Mouse (Mus musculus) liver, adult 2 months (tissue): ENCODE data around the gene Tmigd1. TPM values are rescaled to one million over a fixed set of nuclear protein-coding genes. Genes with fewer than 3 reads are reported as not detected.
A peak's percentile ranks its signal among the peaks of the same experiment; 100 is the strongest.

Experiments
- DNase-seq: peaks from one replicate; pipeline ENCODE4 v3.0.0-alpha.2; 2011; ENCODE audit warnings: low read depth, low spot score; ENCODE audit errors: extremely low read depth
- H3K27ac ChIP-seq: fragments of 200-500 bp; replicated peaks from 2 replicates; pipeline ENCODE4 v1.5.1; 2012; ENCODE audit warnings: low read depth, mild to moderate bottlenecking, control low read depth, inconsistent platforms, low read length; ENCODE audit not compliant: insufficient read depth
- H3K27me3 ChIP-seq: fragments of 200-500 bp; 2 replicates; pipeline ENCODE4 v1.6.1; 2012; ENCODE audit warnings: mild to moderate bottlenecking, moderate library complexity, low read length, inconsistent platforms; ENCODE audit not compliant: control insufficient read depth, insufficient read depth
- H3K36me3 ChIP-seq: fragments of 200-500 bp; 2 replicates; pipeline ENCODE4 v1.6.1; 2012; ENCODE audit warnings: low read length, inconsistent platforms; ENCODE audit not compliant: control insufficient read depth, insufficient read depth
- H3K4me1 ChIP-seq: fragments of 200-500 bp; 2 replicates; pipeline ENCODE4 v1.6.1; 2011; ENCODE audit warnings: low read length; ENCODE audit not compliant: control insufficient read depth, insufficient read depth
- H3K4me3 ChIP-seq: fragments of 200-500 bp; 2 replicates; pipeline ENCODE4 v1.5.1; 2011; ENCODE audit warnings: low read depth, mild to moderate bottlenecking, control low read depth, low read length, moderate library complexity; ENCODE audit not compliant: insufficient read depth
- H3K79me2 ChIP-seq: fragments of 200-500 bp; 2 replicates; pipeline ENCODE4 v1.6.1; 2012; ENCODE audit warnings: inconsistent platforms, mild to moderate bottlenecking, low read length, moderate library complexity; ENCODE audit not compliant: control insufficient read depth, insufficient read depth
- H3K9ac ChIP-seq: fragments of 200-500 bp; 2 replicates; pipeline ENCODE4 v1.6.1; 2012; ENCODE audit warnings: low read depth, mild to moderate bottlenecking, control low read depth, inconsistent platforms, low read length
- CTCF ChIP-seq: fragments of 200-500 bp; IDR thresholded peaks from 2 replicates; pipeline ENCODE4 v1.5.1; 2011; ENCODE audit warnings: low read depth, low read length, control low read depth
- POLR2A ChIP-seq: fragments of 200-500 bp; IDR thresholded peaks from 2 replicates; pipeline ENCODE4 v1.6.1; 2011; ENCODE audit warnings: low read length, control low read depth; ENCODE audit not compliant: insufficient read depth; ENCODE audit errors: extremely low read depth
- WGBS: fragments of 180-500 bp; shearing (Covaris S2); methylation state at CpG from one replicate; pipeline ENCODE4 v1.1.7; 2018; 5-methylcytosine and 5-hydroxymethylcytosine counted together
- polyA plus RNA-seq: library from polyadenylated mRNA; depleted of rRNA; stranded (reverse); fragments of >200 nt; gene quantifications from 2 replicates; pipeline ENCODE4 v1.2.3, GENCODE M21; 2012
- total RNA-seq: library from RNA; depleted of rRNA; stranded (reverse); fragments of >200 nt; gene quantifications from 2 replicates; pipeline ENCODE4 v1.2.3, GENCODE M21; 2014

The Tmigd1 gene
- total and polyA plus RNA-seq, 2 experiments: not detected

DNA sequence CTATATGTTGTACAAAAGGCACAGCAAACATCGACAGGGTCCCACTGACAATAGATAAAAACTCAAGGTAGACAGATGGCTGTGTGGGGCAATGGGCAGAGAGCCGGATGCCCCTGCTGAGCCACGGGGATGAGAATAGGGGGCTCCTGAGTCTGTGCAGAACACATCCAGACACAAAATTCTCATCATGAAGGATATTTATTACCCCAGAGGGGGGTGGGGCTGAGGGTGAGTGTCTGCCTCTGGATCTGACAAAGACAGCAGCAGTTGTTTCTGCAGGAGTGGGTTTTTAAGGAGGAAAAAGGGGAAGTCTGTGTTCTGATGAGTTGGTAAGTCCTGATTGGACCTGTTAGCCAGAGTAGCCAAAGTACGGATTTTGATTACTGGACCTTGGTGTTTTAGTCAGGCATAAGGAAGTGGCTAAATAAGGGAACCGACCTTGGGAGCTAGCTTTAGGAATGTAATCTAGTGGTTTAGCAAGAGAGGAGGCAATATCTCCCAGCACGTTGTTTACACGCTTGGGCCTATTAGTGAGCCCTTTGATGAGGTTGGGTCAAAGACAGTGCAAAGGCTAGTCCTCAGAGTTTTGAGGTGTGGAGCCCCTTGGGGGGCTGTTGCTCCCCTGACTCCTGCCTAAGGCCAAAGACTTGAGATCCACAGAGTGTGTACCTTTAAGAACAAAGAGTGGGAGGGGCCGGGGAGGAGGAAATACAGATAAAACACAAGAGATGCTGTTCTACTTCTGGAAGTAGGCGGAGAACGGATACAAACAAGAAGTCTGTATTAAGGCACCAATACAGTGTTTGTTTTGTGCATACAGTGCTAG, 12.4 kb upstream of the Tmigd1 start:
- no peaks in the 10 kb centered on the region for H3K27me3 ChIP-seq
- H3K27ac ChIP-seq: peak overlapping the region; percentile 63
- no peak overlapping the region for H3K9ac ChIP-seq
- no peaks in the 10 kb centered on the region for H3K36me3 ChIP-seq
- no peaks in the 10 kb centered on the region for H3K79me2 ChIP-seq
- no peaks in the 10 kb centered on the region for H3K4me1 ChIP-seq
- H3K4me3 ChIP-seq: no peak overlapping the region
- peak; percentile 26 for DNase-seq
- 50% methylated on average over 10 of the region's 10 CpGs for WGBS
- TF ChIP-seq CTCF (no peak), POLR2A (no peak)

DNA sequence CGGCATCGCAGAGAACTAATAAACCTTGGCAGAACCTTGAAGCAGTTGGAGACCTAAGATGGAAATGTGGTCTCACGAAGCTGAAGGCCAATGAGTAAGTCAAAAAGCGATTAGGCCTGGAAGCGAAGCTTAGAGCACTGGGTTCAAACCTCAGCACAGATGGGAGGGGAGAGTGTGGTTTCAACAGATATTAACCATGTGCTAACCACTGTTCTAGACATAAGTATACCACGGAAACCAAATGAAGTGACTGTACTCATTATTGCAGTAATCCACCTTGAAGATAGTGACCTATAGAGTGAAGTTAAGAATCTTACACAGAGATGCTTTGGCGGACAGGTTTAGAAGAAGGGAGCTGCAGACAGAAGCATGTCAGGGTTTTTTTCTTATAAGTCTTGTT, 10.8 kb upstream of the Tmigd1 start:
- DNase-seq: no peak
- WGBS: 96% methylated on average over 7 of the region's 7 CpGs
- Histone ChIP-seq H3K4me1 (no peaks in the 10 kb centered on the region), H3K9ac (no peak overlapping the region), H3K36me3 (no peaks in the 10 kb centered on the region), H3K4me3 (no peak overlapping the region), H3K27me3 (no peaks in the 10 kb centered on the region), H3K27ac (no peak overlapping the region), H3K79me2 (no peaks in the 10 kb centered on the region)
- TF ChIP-seq POLR2A: no peak
- no peak for TF ChIP-seq CTCF

DNA sequence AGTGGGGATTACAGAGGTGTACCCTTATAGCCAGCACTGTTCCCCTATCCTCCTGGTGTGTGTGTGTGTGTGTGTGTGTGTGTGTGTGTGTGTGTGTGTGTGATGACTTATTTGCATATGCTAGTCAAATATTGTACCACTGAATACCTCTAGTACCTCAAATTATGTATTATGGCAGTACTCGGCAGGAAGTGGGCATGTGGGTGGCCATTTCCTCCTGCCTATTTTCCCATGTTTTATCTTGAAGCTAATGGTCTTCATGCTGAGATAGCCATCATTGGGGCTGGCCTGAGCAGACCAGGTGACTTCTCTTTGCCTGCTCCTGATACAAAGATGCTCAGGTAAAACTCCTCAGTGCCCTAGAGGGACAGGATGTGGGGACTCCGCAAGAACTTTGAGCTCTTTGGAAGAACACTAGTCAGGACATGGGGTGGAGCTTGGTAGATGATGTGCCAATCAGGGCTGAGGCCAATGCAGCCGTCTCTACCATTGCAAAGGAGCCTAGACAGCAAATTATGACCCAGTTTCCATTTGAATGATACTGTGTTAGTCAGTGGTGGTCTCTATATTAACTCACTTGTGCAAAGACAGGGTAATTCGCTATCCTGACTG, 10.1 kb upstream of the Tmigd1 start:
- Histone ChIP-seq H3K27ac (no peak overlapping the region), H3K79me2 (no peaks in the 10 kb centered on the region), H3K4me3 (no peak overlapping the region), H3K36me3 (no peaks in the 10 kb centered on the region), H3K9ac (no peak overlapping the region), H3K4me1 (no peaks in the 10 kb centered on the region), H3K27me3 (no peaks in the 10 kb centered on the region)
- no peak for DNase-seq
- 77% methylated on average over 4 of the region's 4 CpGs for WGBS
- no peak for TF ChIP-seq POLR2A
- TF ChIP-seq CTCF: no peak

DNA sequence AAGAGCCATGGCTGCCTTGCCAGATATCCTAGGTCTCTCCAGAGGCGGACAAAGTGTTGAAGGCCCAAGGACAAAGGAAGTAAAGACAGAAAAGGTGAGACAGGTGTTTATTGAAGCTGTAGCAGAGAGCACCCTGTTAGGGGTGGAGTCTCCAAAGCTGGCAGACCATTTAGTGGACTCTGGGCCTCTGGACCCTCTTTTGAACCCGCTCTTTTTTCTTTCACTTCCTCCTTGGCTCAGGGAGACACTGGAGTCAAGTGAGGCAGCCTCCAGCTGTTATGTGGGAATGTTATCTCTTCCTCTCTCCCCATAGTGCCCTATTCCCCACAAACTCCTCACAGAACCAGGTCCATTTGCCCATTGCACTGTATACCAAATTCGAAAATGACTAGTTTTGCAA, 9.0 kb upstream of the Tmigd1 start:
- H3K4me3 ChIP-seq: no peak overlapping the region
- TF ChIP-seq CTCF: no peak
- no peak for TF ChIP-seq POLR2A
- no peak for DNase-seq
- H3K4me1 ChIP-seq: peaks cover 2% of the 10 kb centered on the region; the same call in 1 of the 2 replicates
- no peaks in the 10 kb centered on the region for H3K27me3 ChIP-seq
- no peaks in the 10 kb centered on the region for H3K79me2 ChIP-seq
- 65% methylated on average over 3 of the region's 3 CpGs for WGBS
- peak overlapping the region; percentile 12; the same call in 1 of the 2 replicates for H3K27ac ChIP-seq
- H3K9ac ChIP-seq: no peak overlapping the region
- H3K36me3 ChIP-seq: no peaks in the 10 kb centered on the region

DNA sequence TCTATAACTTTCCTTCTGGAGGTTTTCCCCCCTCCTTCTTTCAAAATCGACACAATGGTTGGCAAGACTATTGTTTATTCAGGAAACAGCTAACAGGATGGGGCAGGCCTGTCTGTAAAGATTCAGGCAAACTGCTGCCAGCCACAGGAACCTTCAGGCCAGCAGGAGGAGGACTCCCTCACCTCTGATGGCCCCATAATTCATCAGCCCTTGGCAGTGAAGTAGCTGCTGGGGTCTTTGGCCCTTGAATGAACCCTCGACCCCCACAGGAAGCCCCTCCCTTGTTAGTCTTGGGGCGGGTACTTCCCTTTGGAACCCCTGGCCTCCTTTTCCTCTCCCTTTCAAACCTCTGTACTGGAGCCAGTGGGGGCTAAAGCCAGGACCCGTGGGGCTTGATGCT, 8.4 kb upstream of the Tmigd1 start:
- no peak overlapping the region for H3K9ac ChIP-seq
- peaks cover 7% of the 10 kb centered on the region for H3K4me1 ChIP-seq
- TF ChIP-seq POLR2A (no peak), CTCF (no peak)
- no peaks in the 10 kb centered on the region for H3K79me2 ChIP-seq
- WGBS: 22% methylated on average over 4 of the region's 4 CpGs
- DNase-seq: no peak
- no peaks in the 10 kb centered on the region for H3K36me3 ChIP-seq
- H3K27ac ChIP-seq: peak overlapping the region; percentile 6
- H3K27me3 ChIP-seq: no peaks in the 10 kb centered on the region
- H3K4me3 ChIP-seq: no peak overlapping the region

DNA sequence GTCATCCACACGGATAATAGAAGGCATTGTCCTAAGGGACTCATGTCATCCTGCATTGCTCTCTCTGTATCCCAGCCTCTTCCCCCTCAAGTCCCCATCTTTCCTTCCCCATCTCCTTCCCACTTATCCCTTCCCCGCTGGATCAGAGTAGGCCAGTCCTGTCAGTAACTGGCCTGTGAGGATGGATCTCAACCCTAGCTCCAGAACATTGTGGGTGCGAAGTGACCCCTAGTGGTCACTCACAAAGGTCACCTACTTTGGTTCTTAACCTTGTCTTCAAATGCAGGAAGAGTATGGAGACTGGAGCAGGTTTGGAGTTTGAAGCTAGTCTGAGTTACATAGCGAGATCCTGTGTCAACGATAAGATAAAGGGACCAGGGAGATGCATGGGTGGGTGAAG, 7.7 kb upstream of the Tmigd1 start:
- Histone ChIP-seq H3K36me3 (no peaks in the 10 kb centered on the region), H3K27ac (peak overlapping the region; percentile 6), H3K4me3 (no peak overlapping the region), H3K27me3 (no peaks in the 10 kb centered on the region), H3K4me1 (peaks cover 7% of the 10 kb centered on the region), H3K79me2 (no peaks in the 10 kb centered on the region), H3K9ac (no peak overlapping the region)
- WGBS: 33% methylated on average over 5 of the region's 5 CpGs
- TF ChIP-seq POLR2A: no peak
- peak; percentile 63 for TF ChIP-seq CTCF
- DNase-seq: peak; percentile 53
